Mouse (Mus musculus): Measurements from ENCODE around the gene Wnt11.

- TF ChIP-seq EP300 (optimal IDR thresholded peaks at IDR 0.05) (no peak), CTCF (IDR thresholded peaks at IDR 0.05; ENCODE audit: low read depth) (no peak)
Measured at GRCm38 (mm10) chr7:98867053-98867793, 32.3 kb downstream of the Wnt11 start.

Measured in stomach, postnatal 0 days (tissue).